Mouse (Mus musculus): ENCODE results near the gene Gm47996.

- TF ChIP-seq CTCF (IDR thresholded peaks at IDR 0.05; ENCODE audit: low read depth, low read length) (no peak), POLR2A (IDR thresholded peaks at IDR 0.05; ENCODE audit: extremely low read depth, insufficient read depth, low read length) (no peak)
Observed at GRCm38 (mm10) chr1:151178505-151179083, 31.3 kb upstream of the Gm47996 start.

All from liver, adult 2 months (tissue).